Mouse (Mus musculus) mouse embryonic stem cell (cell line): ENCODE data around the gene Pde10a.

Source experiments
- in situ Hi-C, 2 experiments: fragments of 300-500 bp; cut with MboI; formaldehyde crosslinking; loops; 1 replicate in 1 of 2; 3 replicates in 1 of 2; pipeline ENCODE4 v1.14.3; 2019 to 2020; ENCODE audit warnings: low sequenced_read_pairs in 2 of 2, low pct_unique_long_range_greater_than_20kb in 1 of 2, mixed read lengths in 1 of 2; ENCODE audit not compliant: unreplicated experiment in 1 of 2

The Pde10a gene

DNA sequence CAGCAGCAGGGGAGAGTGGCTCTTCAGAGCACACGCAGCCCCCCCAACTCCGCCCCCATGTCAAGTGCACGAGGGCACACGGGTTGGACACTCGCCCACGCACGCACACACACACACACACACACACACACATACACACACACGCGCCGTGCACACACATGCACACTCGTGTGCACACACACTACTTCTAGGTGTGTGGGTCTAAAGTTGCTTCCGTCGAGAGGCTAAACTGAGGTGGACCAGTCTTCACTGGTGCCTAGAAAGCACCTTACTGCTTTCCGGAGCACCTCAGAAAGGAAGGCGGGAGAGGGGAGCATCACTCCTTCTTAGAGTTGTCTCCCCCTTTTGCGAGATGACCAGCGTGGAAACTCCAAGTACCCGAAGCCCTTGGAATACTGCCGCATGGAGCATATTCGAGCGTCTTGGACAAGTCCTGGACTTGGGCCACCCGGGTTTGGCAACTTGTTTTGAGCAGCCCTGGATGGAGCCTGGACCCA lies at the start of gene Pde10a:
Gene Pde10a (plus strand): TSS at position 148 of the 497 bp plus-strand sequence.
- in situ Hi-C loops: no loop called here

DNA sequence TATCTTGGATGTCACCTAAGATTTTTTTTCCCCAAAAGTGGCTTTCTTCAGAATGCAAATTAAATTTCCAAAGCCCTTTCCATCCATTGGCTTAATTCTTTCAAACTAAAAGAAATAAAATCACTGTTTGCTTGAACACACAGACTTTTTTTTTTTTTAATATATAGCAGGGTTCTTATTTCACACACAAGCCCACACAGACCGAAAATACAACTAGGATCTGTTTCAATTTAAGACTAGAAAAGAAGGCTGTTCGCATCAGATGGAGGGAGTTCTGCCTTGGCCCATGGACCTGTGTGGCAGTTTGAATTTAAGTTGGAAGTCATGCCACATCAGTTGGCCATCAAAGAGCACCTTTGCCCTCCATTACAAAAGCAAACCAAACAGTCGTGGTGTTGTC lies 46.6 kb upstream of the Pde10a start:
- in situ Hi-C loops: no loop called here

DNA sequence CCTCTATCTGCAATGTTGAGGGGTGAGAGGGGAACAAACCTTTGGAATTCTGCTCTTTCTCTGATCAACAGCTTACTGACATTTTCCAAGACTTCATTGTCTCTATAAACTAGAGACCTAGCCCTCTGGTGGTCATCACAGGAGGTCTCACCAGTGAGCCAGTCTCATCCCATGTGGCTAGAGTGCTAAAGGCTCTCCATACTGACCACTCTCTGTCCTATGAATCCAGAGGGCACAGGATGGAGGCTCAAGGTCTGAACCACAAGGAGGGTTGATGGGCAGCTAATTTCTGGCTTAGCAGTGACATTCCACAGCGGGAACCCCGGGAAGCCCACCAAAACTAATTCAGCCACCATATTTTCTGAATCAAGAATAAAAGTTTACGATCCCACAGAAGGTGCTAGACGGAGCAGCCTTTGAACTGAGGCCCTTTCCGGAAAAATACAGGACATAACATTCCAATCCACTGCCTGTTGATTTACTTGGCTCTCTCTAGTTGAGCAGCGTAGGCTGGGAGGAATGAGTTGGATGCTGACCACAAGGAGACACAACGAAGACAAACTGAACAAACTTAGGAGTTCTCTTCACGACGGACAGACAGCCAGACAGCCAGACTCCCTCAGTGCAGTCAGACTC lies 45.6 kb upstream of the Pde10a start:
- in situ Hi-C loops: no loop called here

DNA sequence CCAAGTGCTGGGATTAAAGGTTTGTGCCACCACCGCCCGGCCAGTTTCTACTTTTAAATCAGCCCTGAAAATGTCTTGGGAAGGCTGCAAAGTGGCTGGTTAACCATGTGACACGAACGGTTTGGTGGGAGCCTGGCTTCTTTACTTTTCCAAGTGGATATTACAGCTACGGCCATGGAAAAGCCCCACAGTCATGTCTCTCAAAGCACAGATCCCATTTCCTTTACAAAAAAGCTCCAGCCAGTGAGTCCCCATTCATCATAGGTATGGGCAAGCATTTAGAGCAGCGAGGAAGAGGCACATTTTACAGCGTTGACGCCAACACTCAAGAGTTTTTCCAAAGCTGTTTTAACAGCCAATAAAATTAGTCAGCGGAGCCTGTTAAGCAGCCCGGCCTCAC lies 43.4 kb upstream of the Pde10a start:
- in situ Hi-C loops: no loop called here

- in situ Hi-C loops: no loop called here
These were observed 42.3 kb upstream of the Pde10a start for GRCm38 (mm10) chr17:8482876-8483275.

DNA sequence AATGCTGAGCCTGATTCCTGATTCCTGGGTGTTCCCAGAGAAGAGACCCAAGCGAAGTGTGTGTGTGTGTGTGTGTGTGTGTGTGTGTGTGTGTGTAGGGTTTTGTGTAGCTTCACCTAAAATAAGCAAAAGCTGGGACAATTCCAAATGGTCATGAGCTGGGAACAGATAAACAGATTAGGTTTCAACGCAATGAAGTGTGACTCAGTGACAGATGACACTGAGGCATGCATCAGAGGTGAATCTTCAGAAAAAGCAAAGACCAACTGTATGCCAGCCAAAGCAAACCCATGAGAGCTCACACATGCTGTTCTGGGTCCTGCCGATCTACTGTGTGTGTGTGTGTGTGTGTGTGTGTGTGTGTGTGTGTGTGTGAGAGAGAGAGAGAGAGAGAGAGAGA lies 40.9 kb upstream of the Pde10a start:
- in situ Hi-C loops: no loop called here

DNA sequence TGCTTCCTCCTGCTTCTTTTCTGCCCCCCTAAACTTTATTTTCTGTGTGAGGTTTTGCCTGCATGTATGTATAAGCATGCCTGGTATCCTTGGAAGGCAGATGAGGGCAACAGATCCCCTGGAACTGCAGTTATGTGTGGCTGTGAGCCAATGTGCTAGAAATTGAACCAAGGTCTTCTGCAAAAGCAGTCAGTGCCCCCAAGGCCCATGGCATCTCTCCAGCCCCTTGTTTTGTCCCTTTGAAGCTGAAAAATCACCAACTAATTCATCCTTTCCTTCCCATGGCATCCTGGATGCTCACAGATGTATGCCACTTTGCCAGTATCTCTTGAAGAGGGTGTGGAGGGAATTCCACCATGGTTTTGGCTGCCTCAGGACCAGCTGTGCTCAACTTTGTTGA lies 40.0 kb upstream of the Pde10a start:
- in situ Hi-C loops: no loop called here

GRCm38 (mm10) chr17:8487824-8488223 lies 37.3 kb upstream of the Pde10a start:
- in situ Hi-C loops: no loop called here

- in situ Hi-C loops: no loop called here
These were observed 34.2 kb upstream of the Pde10a start for GRCm38 (mm10) chr17:8490971-8491370.

DNA sequence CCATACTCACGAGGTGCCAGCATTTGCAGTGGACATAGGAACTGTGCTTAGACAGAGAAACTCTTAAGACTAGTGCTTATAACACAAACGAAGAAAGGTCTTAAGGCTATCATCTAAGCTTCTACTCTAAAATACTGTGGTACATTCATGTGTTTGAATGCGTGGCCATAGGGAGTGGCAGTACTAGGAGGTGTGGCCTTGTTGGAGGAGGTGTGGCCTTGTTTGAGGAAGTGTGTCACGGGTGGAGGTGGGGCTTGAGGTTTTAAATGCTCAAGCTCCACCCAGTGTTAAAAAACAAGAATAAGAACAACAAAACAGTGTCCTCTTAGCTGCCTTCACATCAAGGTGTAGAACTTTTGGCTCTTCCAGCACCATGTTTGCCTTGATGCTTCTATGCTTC lies 31.7 kb upstream of the Pde10a start:
- in situ Hi-C loops: no loop called here

GRCm38 (mm10) chr17:8498151-8498550 lies 27.0 kb upstream of the Pde10a start:
- in situ Hi-C loops: no loop called here

DNA sequence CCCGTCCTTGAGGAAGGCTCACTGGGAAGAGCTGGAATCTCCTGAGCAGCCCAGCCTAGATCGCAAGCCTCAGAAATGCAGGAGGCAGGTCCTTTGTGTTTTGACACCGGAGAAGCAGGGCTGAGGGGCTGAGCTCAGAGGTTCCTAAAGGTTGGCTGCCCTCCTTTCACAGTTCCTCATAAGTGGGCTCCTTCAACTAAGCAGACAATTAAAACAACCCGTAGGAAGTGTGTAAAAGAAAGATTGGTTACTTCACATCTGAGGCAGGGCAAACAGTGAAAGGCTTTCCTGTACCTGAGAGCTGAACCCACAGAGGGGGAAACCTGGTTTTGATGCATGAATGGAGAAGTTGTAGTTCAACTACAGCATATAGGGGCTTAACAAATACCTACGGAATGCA lies 26.5 kb upstream of the Pde10a start:
- in situ Hi-C loops: no loop called here

DNA sequence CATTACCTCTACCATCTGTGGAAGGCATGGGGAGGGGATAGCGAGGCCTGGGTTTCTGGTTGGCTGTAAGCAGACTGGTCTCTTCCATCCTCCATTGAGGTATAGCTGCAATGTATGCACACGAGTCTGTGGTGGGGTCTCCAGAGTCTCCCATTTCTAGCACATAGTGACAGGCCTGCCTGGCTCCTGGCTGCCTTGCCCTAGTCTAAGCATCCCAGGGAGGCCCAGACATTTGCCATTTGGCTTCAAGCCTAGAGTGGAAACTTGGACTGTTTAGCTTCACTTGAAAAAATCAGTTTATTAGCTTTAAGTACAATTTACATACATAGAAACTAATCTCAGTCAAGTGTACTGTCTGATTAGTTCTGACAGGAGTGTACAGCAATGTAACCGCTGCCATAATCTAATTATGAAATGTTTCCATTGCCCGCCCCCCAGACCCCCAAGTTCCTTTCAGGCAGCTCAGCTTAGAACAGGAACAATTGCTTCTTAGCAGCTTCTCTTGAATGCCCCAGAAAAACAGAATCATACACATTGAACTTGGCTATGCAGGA lies 25.5 kb upstream of the Pde10a start:
- in situ Hi-C loops: no loop called here

GRCm38 (mm10) chr17:8504381-8504780 lies 20.8 kb upstream of the Pde10a start:
- in situ Hi-C loops: no loop called here

DNA sequence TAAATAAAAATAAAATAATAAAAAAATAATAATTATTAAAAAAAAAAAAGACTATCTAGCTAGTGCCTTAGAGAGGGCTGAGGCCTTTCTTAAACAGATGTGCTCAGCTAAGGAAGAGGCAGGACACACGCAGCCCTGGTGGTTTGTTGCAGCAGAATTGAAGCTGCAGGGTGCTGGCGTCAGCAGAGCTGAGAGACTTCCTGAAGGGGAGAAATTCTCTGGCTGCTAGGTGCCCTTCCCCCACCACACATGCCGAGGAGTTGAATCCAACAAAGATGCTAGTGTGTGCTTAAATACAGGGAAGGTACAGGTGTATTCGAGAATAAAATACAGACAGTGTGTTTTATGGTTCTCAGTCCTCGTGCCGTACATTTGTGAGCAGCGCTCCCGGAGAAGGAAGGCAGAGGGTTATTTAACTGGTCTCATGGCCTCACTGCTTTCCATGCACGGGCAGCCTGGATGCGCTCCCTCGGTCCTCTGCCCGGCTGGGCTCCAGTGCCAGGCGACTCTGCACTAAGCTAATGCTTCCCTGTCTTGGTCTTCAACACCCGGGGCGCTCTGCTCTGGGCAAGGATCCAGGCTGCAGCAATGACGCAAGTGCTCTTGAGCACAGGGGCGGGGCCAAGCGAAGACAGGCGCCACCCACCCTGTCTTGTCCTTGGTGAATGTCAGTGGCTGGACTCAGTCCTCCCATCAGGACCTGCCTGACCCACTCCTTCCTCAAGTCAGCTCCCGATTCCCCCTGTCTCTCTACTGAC lies 19.3 kb upstream of the Pde10a start:
- in situ Hi-C loops: no loop called here

DNA sequence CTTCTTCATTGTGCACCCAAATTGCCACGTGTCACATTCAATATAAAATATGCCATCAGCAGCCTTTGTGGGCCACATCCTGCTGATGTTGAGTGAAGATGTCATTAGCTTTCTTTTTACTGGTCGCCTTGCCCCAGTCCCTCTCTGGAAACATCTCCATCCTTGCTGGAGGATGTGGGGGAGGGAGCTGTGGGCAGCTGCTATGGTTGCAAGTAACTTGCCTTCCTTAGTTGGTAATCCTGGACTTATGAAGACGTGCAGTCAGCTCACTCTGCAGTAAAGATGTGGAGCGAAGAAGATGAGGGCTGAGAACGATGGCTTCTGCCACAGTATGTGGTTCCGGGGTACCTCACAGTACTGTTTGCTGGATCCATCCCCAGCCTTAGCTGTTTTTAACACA lies 18.4 kb upstream of the Pde10a start:
- in situ Hi-C loops: no loop called here

GRCm38 (mm10) chr17:8507654-8508053 lies 17.5 kb upstream of the Pde10a start:
- in situ Hi-C loops: no loop called here

- in situ Hi-C loops: no loop called here
These were observed 16.6 kb upstream of the Pde10a start for GRCm38 (mm10) chr17:8508305-8509141.

- in situ Hi-C loops: no loop called here
These were observed 9.2 kb upstream of the Pde10a start for GRCm38 (mm10) chr17:8516006-8516405.
